Mouse (Mus musculus) neural tube, embryonic 10.5 days (tissue): Measurements from ENCODE around the gene Sult6b1.

Experiments used
- DNase-seq: peaks from one replicate; pipeline ENCODE4 v3.0.0-alpha.2; 2017; ENCODE audit warnings: low spot score; ENCODE audit errors: extremely low spot score

Gene Sult6b1

GRCm38 (mm10) chr17:78906892-78907291 is at the start of gene Sult6b1:
Sult6b1 (minus strand) TSS chr17:78906992.
- DNase-seq: no peak

GRCm38 (mm10) chr17:78953240-78953639 is 46.4 kb upstream of the Sult6b1 start:
- DNase-seq: no peak

GRCm38 (mm10) chr17:78952070-78952469 is 45.3 kb upstream of the Sult6b1 start:
- DNase-seq: no peak

DNA sequence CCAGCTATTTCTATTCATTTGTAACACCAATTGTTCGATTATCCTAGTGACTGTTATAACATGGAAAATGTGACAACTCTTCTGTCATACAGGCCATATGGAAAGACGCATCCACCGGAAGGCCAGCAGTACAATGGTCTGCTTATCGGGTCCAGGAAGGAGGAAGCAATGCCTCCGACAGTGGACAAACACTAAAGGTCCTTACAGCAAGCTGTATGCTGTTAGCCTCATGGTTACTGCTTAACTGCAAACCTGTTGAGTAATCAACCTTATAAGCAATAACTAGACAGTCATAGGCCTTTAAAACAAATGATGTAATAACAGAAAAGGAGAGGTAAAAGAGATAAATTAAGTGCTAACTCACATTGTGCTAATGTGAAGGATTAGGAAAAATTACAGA is 44.4 kb upstream of the Sult6b1 start:
- no peak for DNase-seq

DNA sequence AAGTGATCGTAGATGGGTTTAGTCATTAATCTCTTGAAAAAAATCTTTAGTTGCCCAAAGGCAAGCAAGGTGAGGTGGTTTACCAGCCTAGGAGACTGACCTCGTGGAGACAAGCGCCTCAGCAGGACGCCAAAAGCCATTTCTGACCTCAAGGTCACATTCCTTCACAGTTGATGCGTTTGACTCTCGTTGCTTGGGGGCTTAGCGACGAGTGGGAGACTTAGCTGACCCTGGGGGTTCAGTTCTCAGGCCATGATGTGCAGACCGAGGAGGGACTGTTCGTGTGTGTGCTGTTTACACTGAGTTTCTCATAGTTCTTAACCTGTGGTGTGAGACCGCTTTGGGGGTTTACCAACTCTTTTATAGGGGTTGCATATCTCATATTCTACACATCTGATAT is 35.8 kb upstream of the Sult6b1 start:
- no peak for DNase-seq

GRCm38 (mm10) chr17:78938927-78939326 is 32.1 kb upstream of the Sult6b1 start:
- no peak for DNase-seq

GRCm38 (mm10) chr17:78937229-78937853 is 30.5 kb upstream of the Sult6b1 start:
- DNase-seq: no peak

DNA sequence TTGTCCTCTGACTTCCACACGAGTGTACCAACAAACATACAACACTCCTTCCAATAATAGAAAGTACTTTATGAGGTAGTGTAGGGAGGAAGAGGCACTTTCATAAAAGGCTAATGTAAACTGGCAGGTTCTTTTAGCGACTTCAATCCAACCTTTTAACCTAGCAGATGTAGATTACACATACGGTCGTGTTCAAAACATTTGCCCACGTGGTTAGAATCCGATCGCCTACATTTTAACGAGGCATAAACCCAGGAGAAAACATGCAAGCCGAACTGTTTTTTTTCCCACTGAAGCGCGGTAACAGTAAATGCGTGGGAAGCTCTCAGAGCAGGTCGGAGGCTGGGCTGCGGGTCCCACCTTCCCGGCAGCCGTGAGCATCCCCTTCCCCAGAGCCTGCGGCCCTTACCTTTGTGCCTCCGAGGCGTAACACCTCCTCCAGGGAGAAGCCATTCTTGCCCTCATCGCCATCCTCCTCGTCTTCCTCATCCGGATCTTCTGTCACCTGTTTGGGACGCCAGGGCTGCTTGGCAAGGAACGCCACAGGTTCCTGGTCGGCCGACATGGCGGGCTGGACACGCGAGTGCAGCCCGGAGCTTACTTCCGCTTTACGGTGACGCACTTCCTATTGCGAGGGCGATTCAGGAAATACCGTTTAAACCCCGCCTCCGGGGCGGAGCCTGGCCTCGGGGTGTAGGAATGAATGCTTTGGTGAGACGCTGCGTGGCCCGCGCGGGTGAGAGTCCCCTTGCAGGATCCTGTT is 29.9 kb upstream of the Sult6b1 start, which contains the start of the genes Cebpz and Ndufaf7:
TSS of gene Cebpz (minus strand) at position 601 of the 763 bp plus-strand sequence.
TSS of gene Ndufaf7 (plus strand) at position 671 of the 763 bp plus-strand sequence.
- DNase-seq: peak; percentile 97

GRCm38 (mm10) chr17:78935857-78936256 is 29.1 kb upstream of the Sult6b1 start:
- DNase-seq: no peak

DNA sequence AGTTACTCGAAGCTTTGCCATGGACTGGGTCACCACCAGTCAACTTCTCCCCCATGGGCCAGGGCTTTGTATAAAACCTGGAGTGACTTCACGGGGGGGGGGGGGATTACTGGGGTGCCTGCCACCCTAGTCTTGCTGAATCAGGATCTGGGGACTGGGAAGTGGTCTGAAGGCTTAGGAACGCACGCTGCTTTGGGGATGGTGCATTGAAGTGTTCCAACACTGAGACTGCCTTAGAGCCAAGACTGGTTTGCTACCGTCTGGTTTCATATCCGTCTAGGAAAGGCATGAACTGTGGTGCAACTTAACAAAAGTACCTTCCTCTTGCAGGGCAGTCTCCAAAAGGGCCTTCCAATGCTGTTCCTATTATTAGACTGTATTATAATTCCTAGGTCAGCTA is 10.9 kb upstream of the Sult6b1 start:
- DNase-seq: no peak

DNA sequence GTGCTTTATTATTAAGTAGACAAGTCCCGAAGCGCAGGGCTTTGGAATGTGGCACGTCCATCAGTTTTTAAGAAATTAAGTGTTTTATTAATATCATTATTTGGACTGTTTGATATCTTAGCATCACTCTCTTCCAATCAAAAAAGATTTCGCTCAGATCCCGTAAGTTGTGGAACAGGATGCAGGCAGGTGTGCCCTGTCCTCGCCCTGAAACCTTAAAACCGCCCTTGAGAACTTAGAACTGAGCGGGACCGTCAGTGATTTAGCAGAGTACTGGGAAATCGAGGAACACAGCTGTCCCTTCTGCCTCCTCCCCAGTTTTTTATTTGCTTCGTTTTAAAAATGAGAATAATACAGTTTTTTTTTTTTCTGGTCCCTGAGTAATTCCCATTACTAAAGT is 10.1 kb upstream of the Sult6b1 start:
- DNase-seq: no peak

GRCm38 (mm10) chr17:78916369-78916813 is 9.6 kb upstream of the Sult6b1 start, which contains the start of gene Cebpzos:
Cebpzos (plus strand) TSS chr17:78916500.
- peak; percentile 87 for DNase-seq

- DNase-seq: no peak
These were observed 9.0 kb upstream of the Sult6b1 start for GRCm38 (mm10) chr17:78915772-78916171.

DNA sequence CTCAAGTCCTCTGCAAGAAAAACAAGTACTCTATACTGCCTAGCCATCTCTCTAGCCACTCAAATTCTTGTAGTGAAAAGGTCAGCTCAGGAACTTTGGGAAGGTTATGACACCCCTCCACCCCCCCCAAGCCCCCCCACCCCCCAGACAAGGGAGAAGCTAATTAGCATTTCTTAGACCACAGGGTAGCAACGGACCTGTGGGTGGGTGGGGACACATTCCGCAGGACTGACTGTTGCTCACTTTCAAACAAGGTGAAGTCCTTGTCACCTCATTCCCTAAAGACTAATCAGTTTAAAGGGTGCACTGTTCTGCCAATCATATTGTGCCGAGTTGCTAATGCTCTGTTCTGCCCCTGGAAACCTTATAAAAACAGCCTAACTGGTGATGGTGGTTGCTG is 7.1 kb upstream of the Sult6b1 start:
- no peak for DNase-seq

DNA sequence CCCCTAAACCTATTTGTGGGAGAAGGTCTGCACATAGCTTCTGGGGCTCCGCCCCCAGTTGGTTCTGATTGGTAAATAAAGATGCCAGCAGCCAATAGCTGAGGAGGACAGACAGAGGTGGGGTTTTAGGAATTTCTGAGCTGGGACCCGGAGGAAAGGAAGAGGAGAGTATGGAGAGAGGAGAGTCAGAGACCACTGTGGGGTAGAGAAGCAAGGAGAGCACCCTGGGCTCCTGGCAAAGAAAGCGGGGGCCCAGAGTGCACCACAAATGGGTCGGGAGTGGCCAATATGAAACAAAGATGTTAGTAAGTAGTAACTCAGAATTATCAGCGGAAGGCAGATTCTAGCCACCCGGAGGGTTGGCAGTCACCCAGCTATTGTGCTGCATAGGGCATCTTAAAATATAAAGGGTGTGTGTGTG is 6.1 kb upstream of the Sult6b1 start:
- DNase-seq: no peak

DNA sequence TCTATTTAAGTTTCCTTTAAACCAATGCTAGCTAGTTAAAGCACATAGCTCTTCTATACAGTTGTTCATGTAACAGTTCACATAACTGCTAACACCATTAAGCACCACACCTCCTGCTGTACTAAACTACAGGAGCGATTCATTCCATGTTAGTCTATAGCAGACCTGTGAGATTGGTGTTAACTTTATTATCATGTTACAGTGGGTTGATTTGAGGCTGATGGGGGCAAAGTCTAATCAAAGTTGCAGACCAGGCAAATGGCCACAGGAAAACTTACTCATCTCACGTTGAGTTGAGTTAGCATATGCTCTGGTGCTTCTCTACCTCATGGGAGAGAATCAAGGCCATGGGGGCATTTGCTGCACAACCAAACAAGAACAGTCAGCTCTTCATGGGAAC is 2.6 kb upstream of the Sult6b1 start:
- no peak for DNase-seq

GRCm38 (mm10) chr17:78903158-78903557 is 3.6 kb downstream of the Sult6b1 start:
- no peak for DNase-seq

DNA sequence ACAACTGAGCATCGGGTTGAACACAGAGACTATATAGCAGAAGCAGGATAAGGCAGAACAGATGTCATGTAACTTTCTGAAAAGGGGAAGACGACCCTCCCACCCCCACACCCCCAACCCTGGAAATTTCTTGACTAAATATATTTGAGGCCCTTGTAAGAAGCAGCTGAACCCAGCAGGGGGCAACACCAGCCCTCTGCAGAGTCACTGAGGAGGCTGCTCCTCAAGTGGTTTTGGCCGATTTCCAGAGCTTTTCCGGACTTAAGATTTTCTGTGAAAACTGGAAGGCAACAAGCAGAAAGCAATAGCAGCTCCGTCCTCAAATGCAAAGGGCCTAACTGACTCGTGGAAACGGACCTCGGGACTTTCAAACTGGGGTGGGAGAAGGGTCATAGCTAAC is 11.4 kb downstream of the Sult6b1 start:
- no peak for DNase-seq

DNA sequence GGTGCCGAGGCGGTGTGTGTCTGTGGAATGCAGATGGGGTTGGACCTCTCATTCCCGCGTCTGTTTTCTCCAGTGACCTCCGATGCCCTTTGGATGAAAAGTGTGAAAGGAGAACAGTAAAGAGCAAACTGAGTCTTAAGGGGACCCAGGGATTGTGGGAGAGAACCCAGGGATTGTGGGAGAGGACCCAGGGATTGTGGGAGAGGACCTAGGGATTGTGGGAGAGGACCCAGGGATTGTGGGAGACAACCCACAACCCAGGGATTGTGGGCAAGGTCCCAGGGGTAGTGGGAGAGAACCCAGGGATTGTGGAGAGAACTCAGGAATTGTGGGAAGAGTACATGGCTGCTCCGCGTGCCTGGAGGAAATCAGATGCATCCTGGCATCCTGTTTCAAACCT is 11.8 kb downstream of the Sult6b1 start:
- DNase-seq: no peak

DNA sequence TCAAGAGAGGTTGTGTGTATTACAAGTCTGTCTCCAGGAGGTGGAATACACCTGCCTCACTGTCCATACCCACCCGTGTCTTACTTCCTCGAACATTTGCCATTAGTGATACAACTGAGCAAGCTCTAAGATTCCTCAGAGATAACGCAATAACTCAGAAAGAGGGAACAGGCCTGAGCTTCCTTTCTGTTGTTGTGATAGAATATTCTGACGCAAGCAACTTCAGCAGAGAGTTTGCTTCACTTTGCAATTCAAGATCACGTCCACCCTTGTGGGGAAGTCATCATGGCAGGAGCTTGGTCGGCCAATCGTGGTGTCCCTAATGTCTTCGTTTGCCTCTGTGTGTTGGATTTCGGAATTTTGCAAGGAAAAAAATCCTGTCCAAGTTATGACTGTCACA is 15.8 kb downstream of the Sult6b1 start:
- DNase-seq: no peak

DNA sequence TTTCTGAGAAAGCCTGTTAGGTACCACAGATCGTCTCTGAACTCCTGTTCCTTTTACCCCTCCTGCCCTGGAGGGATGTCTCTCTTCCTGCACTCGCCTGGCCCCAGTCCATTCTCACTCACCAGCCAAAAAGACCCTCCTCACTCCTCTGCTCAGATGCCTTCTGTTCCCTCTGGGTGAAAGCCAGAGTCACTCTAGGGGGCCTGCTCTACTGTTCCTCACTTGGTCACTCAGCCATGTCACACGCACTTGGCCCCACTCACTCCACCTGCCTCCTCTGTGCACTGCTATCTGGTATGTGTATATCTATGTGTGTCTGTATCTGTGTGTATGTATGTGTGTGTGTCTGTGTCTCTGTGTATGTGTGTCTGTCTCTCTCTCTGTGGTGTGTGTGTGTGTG is 17.6 kb downstream of the Sult6b1 start:
- no peak for DNase-seq

DNA sequence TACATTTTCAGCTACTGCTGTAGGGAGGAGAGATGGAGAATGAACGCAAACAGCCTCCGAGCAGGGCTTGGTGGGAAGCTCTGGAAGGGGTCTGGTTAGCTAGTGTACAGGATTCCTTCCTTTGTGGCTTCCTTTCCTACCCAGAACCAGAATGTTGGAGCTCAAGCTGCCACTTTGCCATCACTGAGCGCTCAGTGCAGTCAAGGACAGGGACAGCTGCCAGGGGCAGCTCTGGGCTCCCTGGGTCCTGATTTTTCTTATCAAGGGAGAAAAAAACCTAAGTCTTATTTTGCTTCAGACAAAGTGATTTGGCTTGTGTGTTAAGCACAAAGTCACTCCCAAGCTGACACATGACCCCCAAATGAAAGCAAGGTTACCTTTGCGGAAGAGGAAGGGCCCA is 18.2 kb downstream of the Sult6b1 start:
- no peak for DNase-seq
